Mouse (Mus musculus) kidney, adult 8-10 months (tissue): ENCODE results near the gene Rabgap1.
A peak's percentile ranks its signal among the peaks of the same experiment; 100 is the strongest.

ENCODE experiments used
- DNase-seq, 2 experiments: peaks; one replicate each; pipeline ENCODE4 v3.0.0; 2022

Rabgap1 gene

GRCm38 (mm10) chr2:37516030-37516710 lies 73.1 kb downstream of the Rabgap1 start, which contains the start of gene Gpr21:
Gpr21 (plus strand) TSS chr2:37516332.
- no peak for DNase-seq

- DNase-seq, result no peak
Measured at GRCm38 (mm10) chr2:37516922-37517462, 73.9 kb downstream of the Rabgap1 start.

- DNase-seq, result no peak
Measured at GRCm38 (mm10) chr2:37518561-37519285, 75.6 kb downstream of the Rabgap1 start.

- DNase-seq, result no peak
Measured at GRCm38 (mm10) chr2:37519286-37519640, 76.2 kb downstream of the Rabgap1 start.

- DNase-seq, result no peak
Measured at GRCm38 (mm10) chr2:37527587-37527986, 84.5 kb downstream of the Rabgap1 start.

- DNase-seq, result no peak
Measured at GRCm38 (mm10) chr2:37529397-37529796, 86.3 kb downstream of the Rabgap1 start.

- DNase-seq, result no peak
Measured at GRCm38 (mm10) chr2:37530766-37531165, 87.7 kb downstream of the Rabgap1 start.

- DNase-seq, result no peak
Measured at GRCm38 (mm10) chr2:37531639-37532038, 88.6 kb downstream of the Rabgap1 start.

GRCm38 (mm10) chr2:37549346-37550012 lies 106.4 kb downstream of the Rabgap1 start:
- DNase-seq, result no peak

- DNase-seq, result no peak
Measured at GRCm38 (mm10) chr2:37556366-37556765, 113.3 kb downstream of the Rabgap1 start.

- no peak for DNase-seq
Measured at GRCm38 (mm10) chr2:37565579-37565978, 122.5 kb downstream of the Rabgap1 start.

GRCm38 (mm10) chr2:37566035-37566434 lies 123.0 kb downstream of the Rabgap1 start:
- no peak for DNase-seq

GRCm38 (mm10) chr2:37569888-37570287 lies 126.8 kb downstream of the Rabgap1 start:
- DNase-seq, result no peak

- DNase-seq, result peak; percentile 21 to 83
Measured at GRCm38 (mm10) chr2:37570703-37571102, 127.6 kb downstream of the Rabgap1 start.

GRCm38 (mm10) chr2:37572141-37572540 lies 129.1 kb downstream of the Rabgap1 start:
- DNase-seq, result no peak

GRCm38 (mm10) chr2:37576661-37577060 lies 133.6 kb downstream of the Rabgap1 start:
- no peak for DNase-seq

GRCm38 (mm10) chr2:37578185-37578584 lies 135.1 kb downstream of the Rabgap1 start:
- no peak for DNase-seq

GRCm38 (mm10) chr2:37587919-37588318 lies 144.8 kb downstream of the Rabgap1 start:
- DNase-seq, result no peak
